Mouse (Mus musculus): ENCODE measurements around the gene Mdm2. TPM values are rescaled to one million over a fixed set of nuclear protein-coding genes. Genes with fewer than 3 reads are reported as not detected.

Mdm2 gene
- polyA plus RNA-seq, 1 experiment from 2014 or later, result 57.9 TPM

GRCm38 (mm10) chr10:117653779-117654173 is 56.8 kb downstream of the Mdm2 start:
- no peak for ATAC-seq (ENCODE audit: low read depth)
- H3K4me2 ChIP-seq (ENCODE audit: low read depth, low read length), result no peak overlapping the region
- H3K9me3 ChIP-seq (ENCODE audit: control insufficient read depth, low read length), result no peaks in the 10 kb centered on the region
- H3K27ac ChIP-seq (ENCODE audit: low read depth, low read length), result no peak overlapping the region
- H3K27me3 ChIP-seq (ENCODE audit: control insufficient read depth, insufficient read depth, low read length), result no peaks in the 10 kb centered on the region
- no peaks in the 10 kb centered on the region for H3K36me3 ChIP-seq (ENCODE audit: control insufficient read depth, insufficient read depth, low read length)
- H3K9ac ChIP-seq (replicated peaks; ENCODE audit: low read depth, low read length), result no peak overlapping the region
- 98% methylated on average over 7 of the region's 7 CpGs for WGBS
- H3K4me1 ChIP-seq (ENCODE audit: control insufficient read depth, insufficient read depth, low read length), result no peaks in the 10 kb centered on the region
- H3K4me3 ChIP-seq (ENCODE audit: low read depth, low read length), result no peak overlapping the region

GRCm38 (mm10) chr10:117652930-117653778 is 57.4 kb downstream of the Mdm2 start:
- H3K4me3 ChIP-seq (ENCODE audit: low read depth, low read length), result no peak overlapping the region
- no peaks in the 10 kb centered on the region for H3K9me3 ChIP-seq (ENCODE audit: control insufficient read depth, low read length)
- no peaks in the 10 kb centered on the region for H3K4me1 ChIP-seq (ENCODE audit: control insufficient read depth, insufficient read depth, low read length)
- no peaks in the 10 kb centered on the region for H3K36me3 ChIP-seq (ENCODE audit: control insufficient read depth, insufficient read depth, low read length)
- no peak overlapping the region for H3K9ac ChIP-seq (replicated peaks; ENCODE audit: low read depth, low read length)
- no peaks in the 10 kb centered on the region for H3K27me3 ChIP-seq (ENCODE audit: control insufficient read depth, insufficient read depth, low read length)
- 90% methylated on average over 8 of the region's 8 CpGs for WGBS
- no peak overlapping the region for H3K4me2 ChIP-seq (ENCODE audit: low read depth, low read length)
- H3K27ac ChIP-seq (ENCODE audit: low read depth, low read length), result no peak overlapping the region
- ATAC-seq (ENCODE audit: low read depth), result no peak

- H3K9ac ChIP-seq (replicated peaks; ENCODE audit: low read depth, low read length), result no peak overlapping the region
- H3K9me3 ChIP-seq (ENCODE audit: control insufficient read depth, low read length), result no peaks in the 10 kb centered on the region
- WGBS, result 93% methylated on average over 4 of the region's 4 CpGs
- no peak overlapping the region for H3K4me3 ChIP-seq (ENCODE audit: low read depth, low read length)
- H3K27me3 ChIP-seq (ENCODE audit: control insufficient read depth, insufficient read depth, low read length), result no peaks in the 10 kb centered on the region
- ATAC-seq (ENCODE audit: low read depth), result no peak
- no peaks in the 10 kb centered on the region for H3K4me1 ChIP-seq (ENCODE audit: control insufficient read depth, insufficient read depth, low read length)
- no peaks in the 10 kb centered on the region for H3K36me3 ChIP-seq (ENCODE audit: control insufficient read depth, insufficient read depth, low read length)
- H3K27ac ChIP-seq (ENCODE audit: low read depth, low read length), result no peak overlapping the region
- no peak overlapping the region for H3K4me2 ChIP-seq (ENCODE audit: low read depth, low read length)
These were observed 58.2 kb downstream of the Mdm2 start for GRCm38 (mm10) chr10:117652378-117652774.

GRCm38 (mm10) chr10:117651587-117652377 is 58.8 kb downstream of the Mdm2 start:
- no peaks in the 10 kb centered on the region for H3K4me1 ChIP-seq (ENCODE audit: control insufficient read depth, insufficient read depth, low read length)
- H3K27me3 ChIP-seq (ENCODE audit: control insufficient read depth, insufficient read depth, low read length), result no peaks in the 10 kb centered on the region
- no peaks in the 10 kb centered on the region for H3K9me3 ChIP-seq (ENCODE audit: control insufficient read depth, low read length)
- H3K27ac ChIP-seq (ENCODE audit: low read depth, low read length), result no peak overlapping the region
- no peak for ATAC-seq (ENCODE audit: low read depth)
- no peak overlapping the region for H3K9ac ChIP-seq (replicated peaks; ENCODE audit: low read depth, low read length)
- no peak overlapping the region for H3K4me2 ChIP-seq (ENCODE audit: low read depth, low read length)
- H3K36me3 ChIP-seq (ENCODE audit: control insufficient read depth, insufficient read depth, low read length), result no peaks in the 10 kb centered on the region
- no peak overlapping the region for H3K4me3 ChIP-seq (ENCODE audit: low read depth, low read length)
- 75% methylated on average over 10 of the region's 10 CpGs for WGBS

- Histone ChIP-seq H3K27ac (ENCODE audit: low read depth, low read length) (no peak overlapping the region), H3K9me3 (ENCODE audit: control insufficient read depth, low read length) (no peaks in the 10 kb centered on the region), H3K27me3 (ENCODE audit: control insufficient read depth, insufficient read depth, low read length) (no peaks in the 10 kb centered on the region), H3K4me1 (ENCODE audit: control insufficient read depth, insufficient read depth, low read length) (no peaks in the 10 kb centered on the region), H3K4me2 (ENCODE audit: low read depth, low read length) (no peak overlapping the region), H3K9ac (replicated peaks; ENCODE audit: low read depth, low read length) (no peak overlapping the region), H3K4me3 (ENCODE audit: low read depth, low read length) (no peak overlapping the region), H3K36me3 (ENCODE audit: control insufficient read depth, insufficient read depth, low read length) (no peaks in the 10 kb centered on the region)
- 95% methylated on average over 7 of the region's 7 CpGs for WGBS
- ATAC-seq (ENCODE audit: low read depth), result no peak
These were observed 59.8 kb downstream of the Mdm2 start for GRCm38 (mm10) chr10:117650725-117651124.

GRCm38 (mm10) chr10:117650042-117650655 is 60.4 kb downstream of the Mdm2 start:
- H3K9me3 ChIP-seq (ENCODE audit: control insufficient read depth, low read length), result no peaks in the 10 kb centered on the region
- H3K27me3 ChIP-seq (ENCODE audit: control insufficient read depth, insufficient read depth, low read length), result no peaks in the 10 kb centered on the region
- H3K36me3 ChIP-seq (ENCODE audit: control insufficient read depth, insufficient read depth, low read length), result no peaks in the 10 kb centered on the region
- no peaks in the 10 kb centered on the region for H3K4me1 ChIP-seq (ENCODE audit: control insufficient read depth, insufficient read depth, low read length)
- H3K27ac ChIP-seq (ENCODE audit: low read depth, low read length), result no peak overlapping the region
- H3K4me3 ChIP-seq (ENCODE audit: low read depth, low read length), result no peak overlapping the region
- H3K4me2 ChIP-seq (ENCODE audit: low read depth, low read length), result no peak overlapping the region
- ATAC-seq (ENCODE audit: low read depth), result no peak
- 95% methylated on average over 12 of the region's 12 CpGs for WGBS
- H3K9ac ChIP-seq (replicated peaks; ENCODE audit: low read depth, low read length), result no peak overlapping the region

- H3K4me1 ChIP-seq (ENCODE audit: control insufficient read depth, insufficient read depth, low read length), result no peaks in the 10 kb centered on the region
- WGBS, result 89% methylated on average over 11 of the region's 11 CpGs
- no peaks in the 10 kb centered on the region for H3K9me3 ChIP-seq (ENCODE audit: control insufficient read depth, low read length)
- no peak for ATAC-seq (ENCODE audit: low read depth)
- H3K27ac ChIP-seq (ENCODE audit: low read depth, low read length), result no peak overlapping the region
- H3K27me3 ChIP-seq (ENCODE audit: control insufficient read depth, insufficient read depth, low read length), result no peaks in the 10 kb centered on the region
- H3K4me2 ChIP-seq (ENCODE audit: low read depth, low read length), result no peak overlapping the region
- no peak overlapping the region for H3K9ac ChIP-seq (replicated peaks; ENCODE audit: low read depth, low read length)
- H3K4me3 ChIP-seq (ENCODE audit: low read depth, low read length), result no peak overlapping the region
- no peaks in the 10 kb centered on the region for H3K36me3 ChIP-seq (ENCODE audit: control insufficient read depth, insufficient read depth, low read length)
These were observed 61.1 kb downstream of the Mdm2 start for GRCm38 (mm10) chr10:117649292-117650041.

GRCm38 (mm10) chr10:117648643-117649042 is 61.9 kb downstream of the Mdm2 start:
- Histone ChIP-seq H3K27ac (ENCODE audit: low read depth, low read length) (no peak overlapping the region), H3K4me1 (ENCODE audit: control insufficient read depth, insufficient read depth, low read length) (no peaks in the 10 kb centered on the region), H3K4me2 (ENCODE audit: low read depth, low read length) (no peak overlapping the region), H3K27me3 (ENCODE audit: control insufficient read depth, insufficient read depth, low read length) (no peaks in the 10 kb centered on the region), H3K9me3 (ENCODE audit: control insufficient read depth, low read length) (no peaks in the 10 kb centered on the region), H3K9ac (replicated peaks; ENCODE audit: low read depth, low read length) (no peak overlapping the region), H3K4me3 (ENCODE audit: low read depth, low read length) (no peak overlapping the region), H3K36me3 (ENCODE audit: control insufficient read depth, insufficient read depth, low read length) (no peaks in the 10 kb centered on the region)
- 86% methylated on average over 3 of the region's 3 CpGs for WGBS
- no peak for ATAC-seq (ENCODE audit: low read depth)

All from neural tube, embryonic 14.5 days (tissue).